Mouse (Mus musculus) liver, embryonic 18 days (tissue): ENCODE results near the gene Olfr646. TPM values are rescaled to one million over a fixed set of nuclear protein-coding genes. Genes with fewer than 3 reads are reported as not detected.

Experiments
- polyA plus RNA-seq: library from polyadenylated mRNA; depleted of rRNA; stranded (reverse); fragments of >200 nt; gene quantifications from 2 replicates; pipeline ENCODE4 v1.2.3, GENCODE M21; 2012; rRNA removed

Gene Olfr646
- not detected in 2 replicates for polyA plus RNA-seq

DNA sequence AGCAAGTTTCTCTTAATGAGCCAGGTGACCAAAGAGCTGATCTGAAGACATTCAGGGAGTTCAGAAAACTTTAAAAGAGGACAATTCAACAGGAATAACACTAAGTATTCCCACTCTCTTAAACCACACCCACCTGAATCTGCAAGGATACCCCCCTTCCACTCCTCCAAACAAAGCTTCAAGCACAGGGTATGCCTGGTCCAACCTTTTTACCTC is at the start of gene Olfr646:
Olfr646 (plus strand) TSS at position 117 of the 216 bp plus-strand sequence.

DNA sequence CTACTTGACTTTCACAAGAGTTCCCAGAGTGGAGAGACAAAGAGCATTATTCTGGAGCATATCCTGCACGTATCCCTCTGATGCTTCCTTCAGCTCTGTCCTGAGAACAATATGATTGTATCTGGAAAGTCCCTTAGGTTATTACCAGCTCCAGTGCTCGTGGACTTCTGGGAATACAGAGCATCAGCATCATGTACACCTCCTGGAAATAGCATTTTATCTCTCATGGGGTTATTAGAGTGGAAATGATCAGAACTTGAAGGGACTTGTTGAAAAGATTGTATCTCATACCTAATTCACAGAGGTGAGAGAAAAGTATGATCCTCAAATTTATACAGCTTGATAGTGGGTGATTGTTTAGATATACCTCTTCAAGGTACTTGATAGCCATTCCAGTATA is 43.3 kb upstream of the Olfr646 start, which contains the start of gene 4930516K23Rik:
4930516K23Rik (minus strand) TSS at position 101 of the 400 bp plus-strand sequence.

DNA sequence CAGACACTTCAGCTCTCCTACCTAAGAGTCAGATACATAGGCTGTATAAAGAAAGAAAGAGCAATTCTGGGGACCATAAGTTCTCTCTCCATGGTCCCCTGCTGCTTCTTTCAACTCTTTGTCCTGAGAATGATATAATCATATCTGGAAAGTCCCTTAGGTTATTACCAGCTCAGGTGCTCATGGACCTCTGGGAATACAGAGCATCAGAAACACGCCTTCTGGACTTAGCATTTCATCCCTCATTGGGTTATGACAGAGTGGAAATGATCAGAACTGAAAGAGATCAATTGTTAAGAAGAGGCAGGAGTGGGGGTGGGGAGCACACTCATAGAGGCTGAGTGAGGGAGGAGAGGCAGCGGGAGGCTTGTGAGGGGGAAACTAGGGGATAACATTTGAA is 32.9 kb upstream of the Olfr646 start, which contains the start of gene Olfr644:
Olfr644 (minus strand) TSS at position 101 of the 400 bp plus-strand sequence.

DNA sequence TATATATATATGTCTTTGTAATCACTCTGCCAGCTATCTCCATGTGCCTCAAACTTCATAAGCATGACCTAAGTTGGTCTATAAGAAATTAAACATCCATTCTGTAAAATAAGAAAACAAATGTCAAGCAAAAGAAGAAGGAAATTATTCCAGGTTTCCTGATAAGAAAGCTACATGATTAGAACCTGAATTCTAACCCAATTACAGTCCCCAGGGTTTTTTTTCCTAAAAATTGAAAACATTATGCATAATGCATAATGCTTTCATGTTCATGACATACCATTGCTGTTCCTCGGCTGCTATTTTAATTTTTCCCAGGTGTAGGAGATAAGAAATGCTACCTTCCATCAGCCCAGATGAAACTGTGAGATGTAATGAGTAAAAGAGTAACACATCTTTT is 19.3 kb upstream of the Olfr646 start, which contains the start of gene Olfr645:
Olfr645 (minus strand) TSS at position 101 of the 400 bp plus-strand sequence.

DNA sequence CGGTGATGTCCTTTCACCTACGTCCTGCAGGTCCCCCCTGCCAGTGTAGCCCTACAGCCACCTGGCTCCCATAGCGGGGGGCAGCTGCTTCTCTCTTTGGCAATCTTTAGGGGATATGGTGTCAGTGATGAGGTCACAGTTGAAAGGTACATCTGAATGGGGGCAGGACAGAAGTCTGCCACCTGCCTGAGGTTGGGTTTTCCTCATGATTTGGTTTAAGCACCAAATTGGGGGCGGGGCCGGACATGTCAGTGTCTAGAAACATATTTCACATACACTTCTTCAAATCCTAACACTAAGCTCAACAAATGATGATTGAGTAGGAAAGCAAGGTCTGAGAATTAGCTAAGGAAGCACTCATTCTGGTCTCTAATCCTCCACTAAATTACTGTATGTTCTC is 25.1 kb downstream of the Olfr646 start, which contains the start of gene Ubqln5:
Ubqln5 (minus strand) TSS at position 101 of the 400 bp plus-strand sequence.

DNA sequence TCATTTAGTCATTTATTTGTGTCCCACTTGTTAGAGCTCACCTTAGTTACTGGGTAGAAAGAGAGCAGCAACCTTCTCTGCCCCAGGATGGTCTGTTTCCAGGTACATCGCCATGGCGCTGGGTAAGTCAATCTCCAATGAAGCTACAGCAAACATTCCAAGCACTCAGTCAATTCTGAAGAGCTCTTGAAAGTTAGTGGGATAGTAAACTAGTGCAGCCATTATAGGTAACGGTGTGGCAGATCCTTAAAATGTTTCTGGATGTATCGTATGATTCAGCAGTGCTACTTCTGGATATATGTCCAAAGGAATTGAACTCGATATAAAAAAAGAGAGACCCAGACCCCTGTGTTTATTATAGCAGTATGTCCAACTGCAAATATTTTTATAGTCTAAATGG is 32.6 kb downstream of the Olfr646 start, which contains the start of gene Olfr643:
Olfr643 (minus strand) TSS at position 101 of the 400 bp plus-strand sequence.

DNA sequence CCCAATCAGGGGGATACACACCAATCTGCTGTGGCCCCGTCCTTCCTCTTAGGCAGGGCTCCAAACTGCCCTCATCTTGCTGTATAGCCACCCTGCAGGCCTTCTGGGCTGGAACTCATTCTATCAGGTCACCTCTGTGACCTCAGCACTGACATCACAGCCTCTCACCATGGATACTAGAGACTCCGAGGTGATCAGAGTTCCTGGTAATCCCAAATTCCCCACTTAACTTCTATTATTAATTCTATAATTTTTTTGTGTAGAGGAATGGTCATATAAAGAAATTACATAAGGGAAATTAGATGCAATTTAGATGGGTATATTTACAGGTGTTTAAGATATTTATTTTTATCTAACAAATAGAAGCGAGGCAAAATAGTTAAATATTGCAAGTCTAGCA is 38.5 kb downstream of the Olfr646 start, which contains the start of gene Ubqln3:
Ubqln3 (minus strand) TSS at position 101 of the 400 bp plus-strand sequence.

DNA sequence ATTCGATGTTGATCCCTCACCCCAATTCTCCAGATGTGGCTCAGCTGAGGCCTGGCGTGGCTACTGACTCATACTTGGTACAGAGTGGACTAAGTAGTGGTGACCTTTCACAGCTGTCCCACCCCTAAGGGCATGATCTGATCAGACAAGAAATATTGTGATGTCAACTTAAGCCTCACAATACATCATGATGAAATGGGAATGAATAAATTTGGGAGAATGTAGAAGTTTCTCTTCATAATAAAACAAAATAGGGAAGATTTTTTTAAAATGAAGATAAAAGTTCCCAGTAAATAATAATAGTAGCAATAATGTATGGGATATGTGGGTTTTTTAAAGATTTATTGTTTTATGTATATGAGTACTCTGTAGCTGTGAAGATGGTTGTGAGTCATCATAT is 45.8 kb downstream of the Olfr646 start, which contains the start of gene Ubqlnl:
Ubqlnl (minus strand) TSS at position 101 of the 400 bp plus-strand sequence.

Other genes with a start within 250 kb of the Olfr646 start
- gene Olfr66, start 218.6 kb upstream of the Olfr646 start, polyA plus RNA-seq = not detected in 2 replicates
- not detected in 2 replicates for gene Olfr64, start 210.4 kb upstream of the Olfr646 start, polyA plus RNA-seq
- not detected in 2 replicates for gene Olfr65, start 201.4 kb upstream of the Olfr646 start, polyA plus RNA-seq
- 0.23 and 0.30 TPM in 2 replicates for gene Olfr631, start 176.0 kb upstream of the Olfr646 start, polyA plus RNA-seq
- gene Olfr632, start 170.5 kb upstream of the Olfr646 start, polyA plus RNA-seq = 0.49 and 0.53 TPM in 2 replicates
- 0.01 TPM in 1 of 2 replicates, not detected in the other for gene Olfr633, start 160.4 kb upstream of the Olfr646 start, polyA plus RNA-seq
- gene Olfr635, start 133.7 kb upstream of the Olfr646 start, polyA plus RNA-seq = 0.01 TPM in 1 of 2 replicates, not detected in the other
- 0.04 TPM in 1 of 2 replicates, not detected in the other for gene Olfr638, start 106.1 kb upstream of the Olfr646 start, polyA plus RNA-seq
- not detected in 2 replicates for gene Olfr639, start 87.6 kb upstream of the Olfr646 start, polyA plus RNA-seq
- not detected in 2 replicates for gene Olfr640, start 79.3 kb upstream of the Olfr646 start, polyA plus RNA-seq
- gene Olfr641, start 69.4 kb upstream of the Olfr646 start, polyA plus RNA-seq = not detected in 2 replicates
- not detected in 2 replicates for gene Olfr642, start 52.2 kb upstream of the Olfr646 start, polyA plus RNA-seq
- not detected in 2 replicates for gene 4930516K23Rik, start 43.4 kb upstream of the Olfr646 start, polyA plus RNA-seq
- gene Olfr644, start 33.0 kb upstream of the Olfr646 start, polyA plus RNA-seq = not detected in 2 replicates
- not detected in 2 replicates for gene Olfr645, start 19.4 kb upstream of the Olfr646 start, polyA plus RNA-seq
- gene Ubqln5, start 25.0 kb downstream of the Olfr646 start, polyA plus RNA-seq = not detected in 2 replicates
- not detected in 2 replicates for gene Olfr643, start 32.5 kb downstream of the Olfr646 start, polyA plus RNA-seq
- not detected in 2 replicates for gene Ubqln3, start 38.4 kb downstream of the Olfr646 start, polyA plus RNA-seq
- not detected in 2 replicates for gene Ubqlnl, start 45.7 kb downstream of the Olfr646 start, polyA plus RNA-seq
- gene Olfm5, start 60.0 kb downstream of the Olfr646 start, polyA plus RNA-seq = not detected in 2 replicates
- 0.01 and 0.03 TPM in 2 replicates for gene Olfr648, start 78.5 kb downstream of the Olfr646 start, polyA plus RNA-seq
- gene Olfr649, start 91.1 kb downstream of the Olfr646 start, polyA plus RNA-seq = not detected in 2 replicates
- 0.81 and 0.87 TPM in 2 replicates for gene Trim6, start 113.9 kb downstream of the Olfr646 start, polyA plus RNA-seq
- gene Trim34a, start 139.6 kb downstream of the Olfr646 start, polyA plus RNA-seq = 7.1 and 9.7 TPM in 2 replicates
- 1.1 TPM in 2 replicates for gene Trim5, start 183.2 kb downstream of the Olfr646 start, polyA plus RNA-seq
- 8.1 and 9.8 TPM in 2 replicates for gene Trim12a, start 210.6 kb downstream of the Olfr646 start, polyA plus RNA-seq
- 0.06 and 0.09 TPM in 2 replicates for gene Trim34b, start 224.6 kb downstream of the Olfr646 start, polyA plus RNA-seq
- 4.3 and 5.4 TPM in 2 replicates for gene Trim12c, start 248.5 kb downstream of the Olfr646 start, polyA plus RNA-seq